Mouse (Mus musculus) forebrain, embryonic 10.5 days (tissue): ENCODE results near the gene Ganab. TPM values are rescaled to one million over a fixed set of nuclear protein-coding genes. Genes with fewer than 3 reads are reported as not detected.

Experiments
- microRNA-seq: library from miRNA; unstranded; fragments of <30 nt; microRNA quantifications from one replicate; pipeline ENCODE4, GENCODE M21; 2017
- polyA plus RNA-seq: library from polyadenylated mRNA; unstranded; fragments of >200 nt; fragmentation: Nextera tagmentation; extraction: Ambion mirVana; gene quantifications from 2 replicates; pipeline ENCODE4 v1.2.1, GENCODE M21; 2016

Gene Ganab
- polyA plus RNA-seq, 1 experiment from 2014 or later = 121 TPM

Small RNA genes within 50 kb of the gene (microRNA-seq; reads per million reads assigned to microRNA genes)
- gene Mir5136 = not detected

Other genes with a start within 250 kb of the Ganab start
- gene Chrm1, start 234.3 kb upstream of the Ganab start, polyA plus RNA-seq = not detected in 2 replicates
- gene Slc3a2, start 174.7 kb upstream of the Ganab start, polyA plus RNA-seq = 136 and 149 TPM in 2 replicates
- 120 and 126 TPM in 2 replicates for gene Wdr74, start 162.2 kb upstream of the Ganab start, polyA plus RNA-seq
- 3.4 and 3.7 TPM in 2 replicates for gene 1700092M07Rik, start 157.4 kb upstream of the Ganab start, polyA plus RNA-seq
- gene Stx5a, start 156.7 kb upstream of the Ganab start, polyA plus RNA-seq = 86.8 and 87.8 TPM in 2 replicates
- 254 and 275 TPM in 2 replicates for gene Nxf1, start 141.0 kb upstream of the Ganab start, polyA plus RNA-seq
- gene Tmem223, start 127.1 kb upstream of the Ganab start, polyA plus RNA-seq = 170 TPM in 2 replicates
- gene Tmem179b, start 123.6 kb upstream of the Ganab start, polyA plus RNA-seq = 47.4 and 49.5 TPM in 2 replicates
- 48.6 and 49.4 TPM in 2 replicates for gene Taf6l, start 111.7 kb upstream of the Ganab start, polyA plus RNA-seq
- gene Polr2g, start 99.5 kb upstream of the Ganab start, polyA plus RNA-seq = 173 and 180 TPM in 2 replicates
- gene Zbtb3, start 95.5 kb upstream of the Ganab start, polyA plus RNA-seq = 6.6 and 6.8 TPM in 2 replicates
- gene Ttc9c, start 78.7 kb upstream of the Ganab start, polyA plus RNA-seq = 82.5 and 85.5 TPM in 2 replicates
- 4.9 and 5.4 TPM in 2 replicates for gene Hnrnpul2, start 78.1 kb upstream of the Ganab start, polyA plus RNA-seq
- not detected in 2 replicates for gene AC129217.1, start 68.3 kb upstream of the Ganab start, polyA plus RNA-seq
- gene Bscl2, start 60.6 kb upstream of the Ganab start, polyA plus RNA-seq = 47.0 and 48.0 TPM in 2 replicates
- 27.8 and 31.7 TPM in 2 replicates for gene Gng3, start 58.9 kb upstream of the Ganab start, polyA plus RNA-seq
- gene Lrrn4cl, start 47.3 kb upstream of the Ganab start, polyA plus RNA-seq = 0.36 and 0.99 TPM in 2 replicates
- gene Ubxn1, start 26.6 kb upstream of the Ganab start, polyA plus RNA-seq = 208 and 212 TPM in 2 replicates
- gene Uqcc3, start 17.1 kb upstream of the Ganab start, polyA plus RNA-seq = 53.2 and 55.5 TPM in 2 replicates
- gene Lbhd1, start 14.3 kb upstream of the Ganab start, polyA plus RNA-seq = 125 and 130 TPM in 2 replicates
- not detected in 2 replicates for gene Gm49403, start 14.1 kb upstream of the Ganab start, polyA plus RNA-seq
- 178 and 183 TPM in 2 replicates for gene 1810009A15Rik, start 9.2 kb upstream of the Ganab start, polyA plus RNA-seq
- gene Gm49416, start 9.1 kb upstream of the Ganab start, polyA plus RNA-seq = 0.20 and 0.37 TPM in 2 replicates
- gene Ints5, start 5.1 kb upstream of the Ganab start, polyA plus RNA-seq = 59.9 and 61.4 TPM in 2 replicates
- gene B3gat3, start 22.3 kb downstream of the Ganab start, polyA plus RNA-seq = 49.6 and 52.2 TPM in 2 replicates
- gene Rom1, start 31.3 kb downstream of the Ganab start, polyA plus RNA-seq = 3.7 and 3.9 TPM in 2 replicates
- gene Eml3, start 31.5 kb downstream of the Ganab start, polyA plus RNA-seq = 24.0 and 25.7 TPM in 2 replicates
- 202 and 206 TPM in 2 replicates for gene Mta2, start 43.8 kb downstream of the Ganab start, polyA plus RNA-seq
- 40.2 and 49.1 TPM in 2 replicates for gene Tut1, start 55.8 kb downstream of the Ganab start, polyA plus RNA-seq
- gene Eef1g, start 69.0 kb downstream of the Ganab start, polyA plus RNA-seq = 559 and 563 TPM in 2 replicates
- 6.5 and 7.1 TPM in 2 replicates for gene Ahnak, start 91.2 kb downstream of the Ganab start, polyA plus RNA-seq
- gene Scgb1a1, start 189.9 kb downstream of the Ganab start, polyA plus RNA-seq = not detected in 2 replicates
- gene Asrgl1, start 237.6 kb downstream of the Ganab start, polyA plus RNA-seq = 17.8 and 25.5 TPM in 2 replicates